Mouse (Mus musculus) stomach, embryonic 16.5 days (tissue): Measurements from ENCODE around the gene Mrpl24. TPM values are rescaled to one million over a fixed set of nuclear protein-coding genes. Genes with fewer than 3 reads are reported as not detected.
"Not testable (repeated sequence)": the region's sequence is repeated elsewhere in the genome, so short reads cannot be mapped to it uniquely, and the experiment has no call there.

Source experiments
- ATAC-seq: fragments of 200-750 bp; cut with Nextera tagmentation; 2 replicates; pipeline ENCODE4 v1.8.0; 2017; ENCODE audit warnings: moderate number of reproducible peaks, moderate TSS enrichment; ENCODE audit not compliant: insufficient read depth, low FRiP score
- H3K27ac ChIP-seq: fragments of 300-500 bp; sonication (generic); 2 replicates; pipeline ENCODE4 v1.5.1; 2014; ENCODE audit warnings: low read length
- H3K27me3 ChIP-seq: fragments of 300-500 bp; sonication (generic); 2 replicates; pipeline ENCODE4 v1.6.1; 2014; ENCODE audit warnings: low read length, control low read depth, mixed read lengths; ENCODE audit not compliant: control insufficient read depth, insufficient read depth
- H3K36me3 ChIP-seq: fragments of 300-500 bp; sonication (generic); 2 replicates; pipeline ENCODE4 v1.6.1; 2014; ENCODE audit warnings: low read length; ENCODE audit not compliant: control insufficient read depth, insufficient read depth
- H3K4me1 ChIP-seq: fragments of 300-500 bp; sonication (generic); 2 replicates; pipeline ENCODE4 v1.6.1; 2014; ENCODE audit warnings: low read length, control low read depth, mixed read lengths; ENCODE audit not compliant: control insufficient read depth, insufficient read depth
- H3K4me2 ChIP-seq: fragments of 300-500 bp; sonication (generic); 2 replicates; pipeline ENCODE4 v1.6.1; 2014; ENCODE audit warnings: low read depth, low read length, mixed read lengths
- H3K4me3 ChIP-seq: fragments of 300-500 bp; sonication (generic); replicated peaks from 2 replicates; pipeline ENCODE4 v1.5.1; 2014; ENCODE audit warnings: mild to moderate bottlenecking, low read length
- H3K9ac ChIP-seq: fragments of 300-500 bp; sonication (generic); 2 replicates; pipeline ENCODE4 v1.6.1; 2014; ENCODE audit warnings: low read length
- H3K9me3 ChIP-seq: fragments of 300-500 bp; sonication (generic); replicated peaks from 2 replicates; pipeline ENCODE4 v1.6.1; 2016; ENCODE audit warnings: low read length, control low read depth; ENCODE audit not compliant: control insufficient read depth
- WGBS: fragments of 180-500 bp; shearing (Covaris S2); extraction: QIAGEN DNeasy Blood & Tissue Kit; methylation state at CpG from one replicate; pipeline ENCODE4 v1.1.7; 2014; 5-methylcytosine and 5-hydroxymethylcytosine counted together
- polyA plus RNA-seq: library from polyadenylated mRNA; unstranded; fragments of >200 nt; fragmentation: Nextera tagmentation; extraction: Ambion mirVana; gene quantifications from 2 replicates; pipeline ENCODE4 v1.2.1, GENCODE M21; 2015

Mrpl24 gene
- polyA plus RNA-seq, 1 experiment from 2014 or later: 77.2 TPM

DNA sequence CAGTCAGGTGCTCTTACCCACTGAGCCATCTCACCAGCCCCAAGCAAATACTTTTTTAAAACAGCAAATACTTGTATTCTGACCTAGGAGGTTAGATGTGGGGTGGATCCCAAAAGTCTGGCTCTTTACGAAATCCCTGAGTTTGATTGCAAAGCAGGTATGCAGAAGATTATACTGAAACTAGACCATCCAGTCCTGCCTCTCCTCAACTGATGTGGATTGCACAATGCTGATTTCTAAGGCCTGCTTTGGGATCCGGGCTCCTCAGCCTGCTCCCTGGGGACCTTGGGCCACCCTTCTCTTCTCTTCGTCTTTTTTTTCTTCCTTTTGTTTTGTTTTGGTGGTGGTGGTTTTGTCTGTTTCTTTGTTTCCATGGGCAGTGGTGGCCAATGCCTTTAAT lies 27.8 kb upstream of the Mrpl24 start:
- no peaks in the 10 kb centered on the region for H3K36me3 ChIP-seq
- no peak overlapping the region for H3K9ac ChIP-seq
- 62% methylated on average over 3 of the region's 3 CpGs for WGBS
- no peak overlapping the region for H3K27ac ChIP-seq
- ATAC-seq: no peak
- no peak overlapping the region for H3K4me2 ChIP-seq
- no peak overlapping the region for H3K4me3 ChIP-seq
- H3K9me3 ChIP-seq: no peaks in the 10 kb centered on the region; the same call in 1 of the 2 replicates
- H3K4me1 ChIP-seq: no peaks in the 10 kb centered on the region
- H3K27me3 ChIP-seq: no peaks in the 10 kb centered on the region

- WGBS: 67% methylated on average over 3 of the region's 3 CpGs
- H3K9me3 ChIP-seq: no peaks in the 10 kb centered on the region; the same call in 1 of the 2 replicates
- H3K27ac ChIP-seq: no peak overlapping the region
- H3K36me3 ChIP-seq: no peaks in the 10 kb centered on the region
- no peak overlapping the region for H3K4me3 ChIP-seq
- H3K27me3 ChIP-seq: no peaks in the 10 kb centered on the region
- no peak overlapping the region for H3K9ac ChIP-seq
- H3K4me2 ChIP-seq: no peak overlapping the region
- no peaks in the 10 kb centered on the region for H3K4me1 ChIP-seq
- ATAC-seq: no peak
These were observed 25.9 kb upstream of the Mrpl24 start for GRCm38 (mm10) chr3:87893367-87893905.

DNA sequence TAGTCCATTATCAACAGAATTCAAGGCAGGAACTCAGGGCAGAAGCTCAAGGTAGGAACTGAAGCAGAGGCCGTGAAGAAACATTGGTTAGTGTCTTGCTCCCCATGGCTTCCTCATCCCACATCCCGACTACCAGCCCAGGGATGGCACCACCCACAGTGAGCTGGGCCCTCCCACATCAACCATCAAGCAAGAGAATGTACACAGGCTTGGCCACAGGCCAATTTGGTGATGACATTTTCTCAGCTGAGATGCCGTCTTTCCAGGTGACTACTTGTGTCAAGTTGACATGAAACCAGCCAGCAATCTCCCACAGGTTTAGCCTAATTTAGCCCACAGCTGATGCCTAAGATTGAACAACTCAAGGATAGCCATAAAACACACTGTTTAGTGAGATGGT lies 20.0 kb upstream of the Mrpl24 start:
- 60% methylated on average over 3 of the region's 3 CpGs for WGBS
- ATAC-seq: no peak
- Histone ChIP-seq H3K9ac (no peak overlapping the region), H3K4me2 (no peak overlapping the region), H3K9me3 (no peaks in the 10 kb centered on the region), H3K36me3 (no peaks in the 10 kb centered on the region), H3K4me3 (no peak overlapping the region), H3K27me3 (no peaks in the 10 kb centered on the region), H3K4me1 (no peaks in the 10 kb centered on the region), H3K27ac (no peak overlapping the region)

DNA sequence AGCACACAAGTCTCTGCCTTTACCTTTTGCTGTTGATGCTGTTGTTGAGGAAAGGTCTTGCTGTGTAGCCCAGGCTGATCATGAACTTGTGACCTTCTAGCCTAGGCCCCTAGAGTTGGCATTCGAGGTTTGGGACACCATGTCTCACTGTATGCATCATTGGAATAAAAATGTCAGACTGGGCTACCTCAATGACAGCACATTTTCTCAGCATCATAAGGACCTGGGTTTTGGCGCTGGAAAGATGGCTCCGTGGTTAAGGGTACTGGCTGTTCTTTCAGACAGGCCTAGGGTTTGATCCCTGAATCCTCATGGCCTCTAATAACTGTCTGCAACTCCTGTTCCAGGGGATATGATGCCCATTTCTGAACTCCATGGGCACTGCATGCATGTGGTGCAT lies 19.5 kb upstream of the Mrpl24 start:
- 73% methylated on average over 3 of the region's 3 CpGs for WGBS
- Histone ChIP-seq H3K4me2 (no peak overlapping the region), H3K4me3 (no peak overlapping the region)

DNA sequence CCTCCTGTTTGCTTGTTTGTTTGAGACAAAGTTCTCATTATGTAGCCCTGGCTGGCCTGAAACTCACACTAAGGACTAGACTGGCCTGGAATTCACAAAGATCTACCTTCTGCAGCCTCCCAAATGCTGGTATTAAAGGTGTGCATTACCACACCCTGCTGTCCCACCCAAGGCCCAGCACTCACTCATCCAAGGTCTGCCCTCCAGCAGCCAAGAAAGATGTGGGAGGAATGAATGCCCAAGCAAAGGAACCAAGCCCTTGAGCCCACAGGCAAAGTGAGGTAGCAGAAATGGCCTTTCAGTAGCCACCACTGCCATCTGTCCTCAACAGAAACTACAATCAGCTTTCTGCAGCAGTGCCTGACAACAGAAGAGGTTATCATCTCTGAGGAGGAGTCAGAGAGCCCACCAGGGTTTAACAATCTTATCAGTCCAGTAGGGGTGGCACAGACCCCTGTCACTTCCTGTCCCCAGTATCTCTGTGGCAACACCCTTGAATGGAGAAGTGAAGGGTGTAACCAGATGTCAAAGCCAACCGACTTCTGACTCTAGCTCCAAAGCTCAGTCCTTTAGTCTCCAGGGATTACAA lies 18.2 kb upstream of the Mrpl24 start:
- WGBS: 17% methylated on average over 1 of the region's 1 CpGs
- no peaks in the 10 kb centered on the region for H3K9me3 ChIP-seq
- H3K27me3 ChIP-seq: no peaks in the 10 kb centered on the region
- no peak for ATAC-seq
- no peak overlapping the region for H3K4me2 ChIP-seq
- H3K27ac ChIP-seq: no peak overlapping the region
- no peak overlapping the region for H3K4me3 ChIP-seq
- H3K4me1 ChIP-seq: no peaks in the 10 kb centered on the region
- H3K9ac ChIP-seq: no peak overlapping the region
- H3K36me3 ChIP-seq: no peaks in the 10 kb centered on the region

More for the DNA sequence above, 19.5 kb upstream of the Mrpl24 start:
- Histone ChIP-seq H3K9me3 (no peaks in the 10 kb centered on the region), H3K27me3 (no peaks in the 10 kb centered on the region), H3K36me3 (no peaks in the 10 kb centered on the region), H3K4me1 (no peaks in the 10 kb centered on the region), H3K27ac (no peak overlapping the region), H3K9ac (no peak overlapping the region)
- ATAC-seq: no peak

- ATAC-seq, H3K27me3 ChIP-seq, H3K9ac ChIP-seq, H3K4me3 ChIP-seq, H3K36me3 ChIP-seq, H3K9me3 ChIP-seq, H3K4me2 ChIP-seq, H3K4me1 ChIP-seq, H3K27ac ChIP-seq: not testable (repeated sequence)
- 89% methylated on average over 5 of the region's 6 CpGs for WGBS
These were observed 17.3 kb upstream of the Mrpl24 start for GRCm38 (mm10) chr3:87901959-87902358.

DNA sequence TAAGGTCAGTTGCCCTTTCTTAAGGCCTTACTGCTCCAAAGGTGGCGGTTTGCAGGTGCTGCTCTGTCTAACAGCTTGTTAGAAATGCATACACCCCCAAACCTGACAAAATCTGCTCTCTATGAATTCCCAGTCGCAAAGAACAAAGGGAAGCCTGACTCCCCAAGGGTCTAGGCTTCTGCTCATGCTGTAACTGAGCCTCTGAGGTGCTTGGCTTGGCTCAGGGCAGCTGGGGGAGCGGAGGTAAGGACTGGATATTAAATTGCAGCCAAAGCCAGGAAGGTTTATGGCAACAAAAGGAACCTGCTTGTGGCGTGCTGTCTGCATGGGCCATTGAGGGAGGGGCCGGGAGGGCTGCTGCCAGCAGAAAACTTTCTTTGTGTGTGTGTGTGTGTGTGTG lies 15.5 kb upstream of the Mrpl24 start:
- peaks cover 12% of the 10 kb centered on the region for H3K4me1 ChIP-seq
- no peaks in the 10 kb centered on the region for H3K9me3 ChIP-seq
- H3K4me2 ChIP-seq: no peak overlapping the region
- H3K9ac ChIP-seq: no peak overlapping the region
- H3K27me3 ChIP-seq: no peaks in the 10 kb centered on the region
- H3K27ac ChIP-seq: no peak overlapping the region
- no peaks in the 10 kb centered on the region for H3K36me3 ChIP-seq
- H3K4me3 ChIP-seq: no peak overlapping the region
- no peak for ATAC-seq
- whole genome bisulfite sequencing: 60% methylated on average over 5 of the region's 5 CpGs

DNA sequence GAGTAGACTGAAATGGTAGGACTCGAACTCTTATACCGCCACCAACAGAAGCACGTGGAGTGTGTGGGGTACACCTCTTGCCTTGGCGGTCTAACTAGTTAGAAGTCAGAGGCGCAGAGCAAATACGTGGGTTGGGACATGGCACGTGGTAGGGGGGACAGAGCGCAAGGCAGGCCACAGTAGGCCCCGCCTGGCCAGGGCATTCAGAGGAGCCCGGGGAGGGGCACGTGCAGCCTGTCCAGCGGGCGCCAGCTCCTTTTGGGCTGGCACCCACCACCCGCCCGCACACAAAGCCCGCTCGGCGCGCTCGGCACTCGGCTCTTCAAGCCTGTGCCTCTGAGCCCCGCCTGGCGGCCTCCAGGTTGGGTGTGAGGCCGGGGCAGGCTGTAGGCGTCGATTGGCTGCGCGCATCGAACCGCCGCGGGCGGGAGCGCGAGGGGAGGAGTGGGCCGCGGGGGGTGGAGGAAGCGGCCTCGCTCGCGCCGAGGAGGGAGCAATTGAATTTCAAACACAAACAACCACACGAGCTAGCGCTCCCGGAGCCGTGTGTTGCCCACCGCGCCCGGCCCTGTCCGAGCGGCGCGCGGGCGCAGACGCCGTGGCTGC lies 13.3 kb upstream of the Mrpl24 start, which contains the start of gene Hdgf:
Gene Hdgf (plus strand): TSS at position 442 of the 606 bp plus-strand sequence.
- Histone ChIP-seq H3K9me3 (no peaks in the 10 kb centered on the region), H3K4me3 (peak within 1 kb of the TSS; percentile 98), H3K9ac (peak within 1 kb of the TSS; percentile 99), H3K27ac (peak within 1 kb of the TSS; percentile 95), H3K4me1 (peaks cover 33% of the 10 kb centered on the region), H3K27me3 (no peaks in the 10 kb centered on the region), H3K4me2 (peak within 1 kb of the TSS; percentile 86), H3K36me3 (no peaks in the 10 kb centered on the region)
- peak; percentile 94 for ATAC-seq
- WGBS: under 1% methylated on average over 57 of the region's 57 CpGs

DNA sequence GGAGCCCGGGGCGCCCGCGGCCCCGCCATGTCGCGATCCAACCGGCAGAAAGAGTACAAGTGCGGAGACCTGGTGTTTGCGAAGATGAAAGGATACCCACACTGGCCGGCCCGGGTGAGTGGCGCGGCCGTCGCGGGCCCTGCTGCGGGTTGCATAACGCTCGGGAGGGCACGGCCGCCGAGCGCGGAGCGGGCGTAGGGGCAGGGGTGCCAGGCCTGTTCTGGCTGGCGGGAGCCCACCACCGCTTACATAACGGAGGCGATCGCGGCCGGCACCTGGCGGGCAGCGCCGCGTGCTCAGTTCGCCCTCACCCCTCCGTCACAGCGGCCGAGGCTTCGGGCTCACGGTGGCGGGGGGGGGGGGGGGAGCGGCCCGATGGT lies 12.7 kb upstream of the Mrpl24 start:
- WGBS: under 1% methylated on average over 37 of the region's 47 CpGs
- peak overlapping the region; percentile 99 for H3K9ac ChIP-seq
- H3K27ac ChIP-seq: peak overlapping the region; percentile 95
- ATAC-seq: peak; percentile 4
- peaks cover 38% of the 10 kb centered on the region for H3K4me1 ChIP-seq
- H3K9me3 ChIP-seq: no peaks in the 10 kb centered on the region
- peak overlapping the region; percentile 86 for H3K4me2 ChIP-seq
- no peaks in the 10 kb centered on the region for H3K27me3 ChIP-seq
- H3K36me3 ChIP-seq: no peaks in the 10 kb centered on the region
- H3K4me3 ChIP-seq: peak overlapping the region; percentile 98
